Mouse (Mus musculus): ENCODE results near the gene Tmco2.
A peak's percentile ranks its signal among the peaks of the same experiment; 100 is the strongest.
"Not testable (repeated sequence)": the region's sequence is repeated elsewhere in the genome, so short reads cannot be mapped to it uniquely, and the experiment has no call there.

Gene Tmco2

GRCm38 (mm10) chr4:121109126-121109525 is at the start of gene Tmco2:
Tmco2 (minus strand) TSS chr4:121109226.
- DNase-seq (ENCODE audit: low read depth in 1 of 2, low spot score in 2 of 2), result no peak

DNA sequence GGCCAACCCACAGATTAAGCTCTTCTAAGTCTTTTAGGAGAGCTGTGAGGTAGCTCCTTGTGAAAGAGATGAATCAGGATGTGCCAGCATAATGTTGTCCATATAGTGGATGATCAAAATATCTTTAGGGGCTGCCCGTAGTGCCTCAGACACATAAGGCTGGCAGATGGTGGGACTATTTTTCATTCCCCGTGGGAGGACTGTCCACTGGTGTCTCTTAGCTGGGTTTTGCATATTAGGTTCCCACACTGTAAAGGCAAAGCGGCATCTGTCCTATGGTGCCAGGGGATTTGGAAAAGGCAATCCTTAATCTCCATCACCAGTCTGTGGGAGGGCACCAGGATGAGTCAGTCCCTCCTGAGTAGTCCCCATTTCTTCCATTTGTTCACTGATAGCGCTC is 5.7 kb downstream of the Tmco2 start:
- no peak for DNase-seq (ENCODE audit: low read depth in 1 of 2, low spot score in 2 of 2)

GRCm38 (mm10) chr4:121097650-121098378 is 11.2 kb downstream of the Tmco2 start, which contains the start of gene Zmpste24:
Zmpste24 (minus strand) TSS chr4:121098241.
- peak; percentile 42 to 58 for DNase-seq (ENCODE audit: low read depth in 1 of 2, low spot score in 2 of 2)

- no peak for DNase-seq (ENCODE audit: low read depth in 1 of 2, low spot score in 2 of 2)
Observed at GRCm38 (mm10) chr4:121090211-121090610, 18.8 kb downstream of the Tmco2 start.

- DNase-seq (ENCODE audit: low read depth in 1 of 2, low spot score in 2 of 2), result no peak
Observed at GRCm38 (mm10) chr4:121088696-121089095, 20.3 kb downstream of the Tmco2 start.

DNA sequence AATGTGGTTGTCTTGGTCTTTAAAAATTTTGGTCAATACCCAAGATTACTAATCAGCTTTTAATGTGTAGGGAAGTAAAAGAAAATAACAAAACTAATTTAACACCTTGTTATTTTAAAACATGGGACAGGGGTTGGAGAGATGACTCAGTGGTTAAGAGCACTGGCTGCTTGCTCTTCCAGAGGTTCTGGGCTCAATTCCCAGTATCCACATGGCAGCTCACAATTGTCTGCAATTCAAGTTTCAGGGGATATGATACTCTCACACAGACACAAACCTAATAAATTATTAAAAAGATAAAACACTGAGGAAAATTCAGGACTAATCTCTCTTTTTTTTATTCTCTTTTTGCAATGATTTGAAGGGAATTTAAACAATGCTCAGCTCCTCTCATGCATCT is 24.5 kb downstream of the Tmco2 start:
- no peak for DNase-seq (ENCODE audit: low read depth in 1 of 2, low spot score in 2 of 2)

DNA sequence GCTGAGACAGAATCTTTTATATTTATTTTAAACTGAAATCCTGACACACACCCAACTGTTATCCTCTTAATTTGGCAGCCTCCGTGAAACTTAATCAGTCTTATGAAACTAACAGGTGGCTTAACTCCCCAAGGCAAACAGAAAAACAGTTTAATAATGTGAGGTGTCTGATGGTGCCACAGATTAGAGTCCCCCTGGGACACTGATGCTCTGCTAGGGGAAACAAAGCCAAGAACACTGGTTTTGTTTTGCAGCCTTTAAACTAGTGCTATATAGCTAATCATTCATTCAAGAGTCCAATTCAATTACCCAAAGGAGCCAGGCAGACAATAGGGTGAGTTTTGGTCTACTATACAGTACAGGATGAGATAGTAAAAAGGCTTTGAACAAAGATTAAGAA is 28.6 kb downstream of the Tmco2 start:
- DNase-seq (ENCODE audit: low read depth in 1 of 2, low spot score in 2 of 2), result no peak

DNA sequence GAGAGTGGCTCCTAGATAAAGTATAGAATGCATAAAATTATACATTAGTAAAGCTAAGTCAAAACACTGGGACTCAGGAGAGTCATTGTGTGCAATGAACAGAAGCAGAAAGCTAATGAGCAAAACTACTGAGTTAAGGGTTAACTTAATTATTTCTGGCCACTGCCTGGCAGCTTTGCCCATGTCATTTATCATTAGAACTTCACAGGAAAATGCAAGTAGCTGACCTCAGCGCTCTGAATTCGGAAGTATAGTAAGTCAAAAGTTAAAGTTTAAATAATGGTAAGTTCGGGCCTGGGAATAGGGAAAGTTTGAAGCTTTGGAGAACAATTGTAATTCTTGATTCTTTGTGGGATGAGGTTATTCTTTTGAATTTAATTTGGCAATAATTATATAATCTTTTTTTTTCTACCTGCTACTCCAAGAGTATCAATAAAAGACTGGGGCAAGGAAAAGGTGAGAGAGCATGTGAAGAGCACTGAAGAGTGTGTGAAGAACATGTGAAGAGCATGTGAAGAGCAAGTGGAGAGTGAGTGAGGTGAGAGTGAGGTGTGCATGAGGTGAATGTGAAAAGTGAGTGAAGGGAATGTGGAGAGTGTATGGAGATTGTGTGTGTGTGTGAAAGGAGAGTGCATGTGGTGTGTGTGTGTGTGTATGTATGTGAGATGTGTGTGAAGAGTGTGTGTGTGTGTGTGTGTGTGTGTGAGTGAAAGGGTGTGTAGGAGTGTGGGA is 30.9 kb downstream of the Tmco2 start:
- DNase-seq (ENCODE audit: low read depth in 1 of 2, low spot score in 2 of 2), result no peak

DNA sequence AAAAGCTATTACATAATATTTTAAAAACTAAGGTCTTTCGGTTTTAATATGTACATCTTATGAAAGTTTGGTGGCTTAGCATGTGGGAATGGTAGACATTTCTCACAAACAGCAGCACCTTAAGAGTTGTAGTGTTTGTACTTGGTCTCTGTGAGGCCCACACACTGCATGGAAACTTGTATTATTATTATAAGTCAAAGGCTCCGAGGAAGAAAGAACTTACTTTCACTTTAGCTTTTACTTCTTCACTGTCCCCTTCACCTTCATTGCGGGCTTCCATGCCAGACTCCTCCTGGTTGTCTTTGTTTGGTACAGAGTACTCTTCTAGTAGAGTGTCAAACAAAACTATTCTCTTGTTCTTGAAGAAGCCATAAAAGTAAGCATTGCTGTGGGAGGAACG is 34.8 kb downstream of the Tmco2 start:
- DNase-seq (ENCODE audit: low read depth in 1 of 2, low spot score in 2 of 2), result no peak

GRCm38 (mm10) chr4:121065336-121065735 is 43.7 kb downstream of the Tmco2 start:
- DNase-seq (ENCODE audit: low read depth in 1 of 2, low spot score in 2 of 2), result no peak

- not testable (repeated sequence) for DNase-seq (ENCODE audit: low read depth in 1 of 2, low spot score in 2 of 2)
Observed at GRCm38 (mm10) chr4:121059218-121059617, 49.8 kb downstream of the Tmco2 start.

GRCm38 (mm10) chr4:121057032-121057431 is 52.0 kb downstream of the Tmco2 start:
- no peak for DNase-seq (ENCODE audit: low read depth in 1 of 2, low spot score in 2 of 2)

GRCm38 (mm10) chr4:121056342-121056741 is 52.7 kb downstream of the Tmco2 start:
- DNase-seq (ENCODE audit: low read depth in 1 of 2, low spot score in 2 of 2), result no peak

Data from monocyte, adult 2 months (primary cell).